Mouse (Mus musculus): ENCODE measurements at regions not wholly inside any gene's neighbourhood (a gene's known extent, or its start where the extent isn't known, plus 50 kb on each side); places are given as distances from the start of the nearest gene placed in this dataset.
"Not testable (repeated sequence)": the region's sequence is repeated elsewhere in the genome, so short reads cannot be mapped to it uniquely, and the experiment has no call there.

DNA sequence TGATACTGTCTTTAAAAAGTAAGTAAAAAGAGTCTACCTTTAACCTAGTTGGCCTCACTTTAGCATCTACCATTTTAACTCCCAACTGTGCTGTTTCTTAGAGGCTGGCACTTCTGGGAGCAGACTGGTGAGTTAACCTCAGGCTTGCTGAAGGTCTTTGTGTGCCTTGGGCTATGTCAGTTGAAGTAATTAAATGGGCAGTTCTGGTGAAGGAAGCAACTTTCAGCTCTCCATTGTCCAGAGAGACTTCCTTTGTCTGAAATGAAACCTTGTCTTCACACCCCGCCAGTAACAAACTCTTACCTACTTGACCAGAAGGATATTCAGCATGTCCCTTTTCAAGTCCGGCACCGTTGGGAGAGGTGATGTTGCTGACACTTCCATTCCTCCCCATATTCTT lies 55.5 kb downstream of the Zfp281 start:
- ATAC-seq (replicated peaks; ENCODE audit: poor library complexity, severe bottlenecking), result no peak

DNA sequence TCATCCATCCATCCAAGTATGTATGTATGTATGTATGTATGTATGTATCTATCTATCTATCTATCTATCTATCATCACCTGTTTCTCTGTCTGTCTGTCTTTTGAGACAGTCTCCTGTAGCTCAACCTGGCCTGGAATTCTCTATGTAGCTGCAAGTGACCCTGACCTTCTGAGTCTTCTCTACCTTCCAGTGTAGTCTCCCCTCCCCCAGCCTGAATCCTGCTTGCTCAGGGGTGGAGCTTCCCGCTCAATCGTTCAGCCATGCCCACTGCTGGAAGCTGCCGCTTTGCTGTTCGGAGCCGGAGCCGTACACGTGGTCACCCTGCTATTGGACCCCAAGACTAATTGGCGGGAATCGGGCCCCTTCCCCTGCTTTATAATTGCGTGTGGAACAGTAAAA lies 57.6 kb downstream of the Zfp281 start:
- not testable (repeated sequence) for ATAC-seq (replicated peaks; ENCODE audit: poor library complexity, severe bottlenecking)

GRCm38 (mm10) chr1:136683061-136683531 lies 58.4 kb downstream of the Zfp281 start:
- peak; percentile 27 for ATAC-seq (replicated peaks; ENCODE audit: poor library complexity, severe bottlenecking)

GRCm38 (mm10) chr1:136683561-136684131 lies 58.9 kb downstream of the Zfp281 start:
- ATAC-seq (replicated peaks; ENCODE audit: poor library complexity, severe bottlenecking), result peak; percentile 72

GRCm38 (mm10) chr1:136684481-136684880 lies 59.8 kb downstream of the Zfp281 start:
- ATAC-seq (replicated peaks; ENCODE audit: poor library complexity, severe bottlenecking), result no peak

DNA sequence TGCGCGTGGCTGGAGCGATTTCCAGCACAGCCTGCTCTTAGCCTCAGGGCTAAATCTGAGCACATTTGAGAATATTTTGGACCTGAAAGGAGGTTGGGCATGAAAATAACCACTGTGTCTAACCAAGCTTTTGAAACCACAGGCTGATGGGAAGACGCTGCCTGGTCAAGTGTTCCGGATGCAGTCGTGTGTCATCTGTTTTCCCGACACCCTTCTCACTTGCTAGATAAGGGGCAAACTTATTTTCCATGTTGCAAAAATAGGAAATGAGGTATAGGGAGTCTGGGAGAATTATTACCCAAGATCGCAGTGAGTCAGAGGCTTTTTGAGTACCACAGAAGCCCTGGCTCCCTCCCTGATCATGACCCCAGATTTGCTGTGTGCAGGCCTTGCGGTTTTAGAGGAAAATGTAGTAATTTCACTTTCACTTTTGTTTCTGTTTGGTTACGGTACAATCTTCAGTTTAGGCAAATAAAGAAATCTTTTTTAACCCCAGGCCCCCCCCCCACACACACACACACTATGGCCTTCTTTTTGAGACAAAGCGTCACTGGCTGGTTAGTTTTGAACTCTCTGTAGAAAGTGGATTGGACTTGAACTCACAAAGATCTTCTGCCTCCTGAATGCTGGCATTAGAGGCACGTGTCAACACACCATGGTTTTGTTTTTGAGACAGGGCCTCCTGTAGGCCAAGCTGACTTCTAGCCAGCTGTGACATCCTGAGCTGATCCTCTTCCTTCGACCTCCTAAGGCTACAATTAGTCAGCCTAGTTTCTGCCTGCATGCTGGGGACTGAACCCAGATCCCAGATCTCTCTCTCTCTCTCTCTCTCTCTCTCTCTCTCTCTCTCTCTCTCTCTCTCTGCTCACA lies 60.7 kb downstream of the Zfp281 start:
- peak; percentile 75 for ATAC-seq (replicated peaks; ENCODE audit: poor library complexity, severe bottlenecking)

- no peak for ATAC-seq (replicated peaks; ENCODE audit: poor library complexity, severe bottlenecking)
Measured at GRCm38 (mm10) chr1:136686467-136686866, 61.8 kb downstream of the Zfp281 start.

- no peak for ATAC-seq (replicated peaks; ENCODE audit: poor library complexity, severe bottlenecking)
Measured at GRCm38 (mm10) chr1:136690068-136690467, 65.4 kb downstream of the Zfp281 start.

DNA sequence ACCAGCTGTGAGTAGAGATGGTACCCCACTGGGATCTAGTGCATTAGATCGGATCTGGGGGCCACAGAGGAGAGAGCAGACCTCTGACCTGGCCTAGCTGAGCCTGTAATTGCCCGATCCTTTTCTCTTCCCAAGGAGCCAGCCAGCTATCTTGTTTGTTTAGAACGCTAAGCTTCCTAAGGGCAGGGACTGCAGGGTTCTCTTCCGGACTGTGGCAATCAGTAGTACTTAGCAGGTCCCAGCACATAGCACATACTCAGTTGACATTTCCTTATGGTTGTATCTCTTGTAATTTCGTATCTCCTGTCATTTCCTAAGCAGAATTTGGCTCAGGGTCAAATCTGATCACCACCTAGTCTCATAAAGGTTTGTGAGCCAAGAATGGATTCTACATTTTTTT lies 68.7 kb downstream of the Zfp281 start:
- no peak for ATAC-seq (replicated peaks; ENCODE audit: poor library complexity, severe bottlenecking)

- no peak; the same call in 1 of the 2 replicates for ATAC-seq (replicated peaks; ENCODE audit: poor library complexity, severe bottlenecking)
Measured at GRCm38 (mm10) chr1:136694983-136695382, 70.3 kb downstream of the Zfp281 start.

GRCm38 (mm10) chr1:136696077-136696641 lies 71.5 kb downstream of the Zfp281 start:
- ATAC-seq (replicated peaks; ENCODE audit: poor library complexity, severe bottlenecking), result no peak

DNA sequence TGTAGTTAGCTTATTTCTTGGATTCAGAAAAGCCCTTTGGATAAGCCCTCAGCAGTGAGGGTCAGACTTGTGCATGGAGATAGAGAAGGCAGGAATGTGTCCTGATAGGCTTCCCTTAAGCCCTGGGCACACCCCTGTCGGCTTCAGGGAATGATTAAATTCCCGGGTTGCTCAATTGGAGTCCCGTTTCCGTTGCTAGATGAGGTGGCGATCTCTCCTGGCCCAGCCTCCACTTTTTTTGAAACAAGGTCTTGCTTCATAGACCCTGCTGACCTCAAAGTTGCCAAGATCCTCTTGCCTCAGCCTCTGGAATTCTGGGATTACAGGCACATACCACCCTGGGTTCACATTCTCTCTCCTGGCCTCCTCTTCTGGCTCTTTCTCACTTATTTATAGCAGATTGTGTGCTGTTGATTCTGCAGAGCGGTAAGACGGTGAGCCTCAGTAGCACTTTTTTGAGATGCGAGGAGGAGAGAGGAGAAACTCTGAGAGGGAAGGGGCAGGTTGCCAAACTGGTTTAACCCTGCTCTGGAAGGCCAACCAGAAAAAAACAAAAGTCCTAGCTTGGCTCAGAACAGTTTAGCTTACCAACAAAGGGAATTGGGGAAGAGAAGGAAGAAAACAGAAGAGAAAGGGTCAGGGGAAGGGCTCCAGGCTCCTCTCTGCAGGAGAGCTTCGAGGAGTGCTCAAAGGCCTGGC lies 73.9 kb downstream of the Zfp281 start:
- ATAC-seq (replicated peaks; ENCODE audit: poor library complexity, severe bottlenecking), result no peak

DNA sequence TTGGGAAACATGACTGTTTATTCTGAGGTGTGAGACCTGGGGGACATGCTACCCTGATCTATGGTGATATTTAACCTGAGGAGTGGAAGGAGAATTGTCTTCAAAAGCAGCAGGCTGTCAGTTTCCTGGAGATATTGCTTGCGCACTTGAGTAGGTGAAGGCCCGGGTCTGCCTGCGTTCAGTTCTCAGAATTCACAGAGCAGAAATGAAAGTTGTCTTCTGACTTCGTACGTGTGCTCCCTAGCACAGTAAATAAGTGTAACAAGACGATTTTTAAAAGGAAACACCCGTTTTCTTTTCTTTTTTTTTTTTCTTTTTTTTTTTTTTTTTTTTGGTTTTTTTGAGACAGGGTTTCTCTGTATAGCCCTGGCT lies 74.4 kb downstream of the Zfp281 start:
- no peak for ATAC-seq (replicated peaks; ENCODE audit: poor library complexity, severe bottlenecking)

DNA sequence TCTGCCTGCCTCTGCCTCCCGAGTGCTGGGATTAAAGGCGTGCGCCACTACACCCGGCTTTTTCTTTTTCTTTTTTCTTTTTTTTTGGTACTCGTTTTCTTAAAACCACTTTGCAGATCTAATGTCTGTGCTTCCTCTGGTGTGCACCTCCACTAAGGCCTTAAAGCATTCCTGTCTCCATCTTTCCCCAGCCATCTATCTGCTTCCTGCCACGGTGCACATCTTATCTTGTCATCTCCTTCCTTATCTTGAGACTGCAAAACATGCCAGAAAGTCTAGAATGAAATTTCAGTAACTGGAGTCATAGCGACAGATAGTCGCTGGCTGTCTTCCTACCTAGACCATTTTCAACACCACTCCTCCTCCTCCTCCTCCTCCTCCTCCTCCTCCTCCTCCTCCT lies 74.9 kb downstream of the Zfp281 start:
- ATAC-seq (replicated peaks; ENCODE audit: poor library complexity, severe bottlenecking), result no peak

- ATAC-seq (replicated peaks; ENCODE audit: poor library complexity, severe bottlenecking), result no peak
Measured at GRCm38 (mm10) chr1:136704139-136704538, 79.4 kb downstream of the Zfp281 start.

DNA sequence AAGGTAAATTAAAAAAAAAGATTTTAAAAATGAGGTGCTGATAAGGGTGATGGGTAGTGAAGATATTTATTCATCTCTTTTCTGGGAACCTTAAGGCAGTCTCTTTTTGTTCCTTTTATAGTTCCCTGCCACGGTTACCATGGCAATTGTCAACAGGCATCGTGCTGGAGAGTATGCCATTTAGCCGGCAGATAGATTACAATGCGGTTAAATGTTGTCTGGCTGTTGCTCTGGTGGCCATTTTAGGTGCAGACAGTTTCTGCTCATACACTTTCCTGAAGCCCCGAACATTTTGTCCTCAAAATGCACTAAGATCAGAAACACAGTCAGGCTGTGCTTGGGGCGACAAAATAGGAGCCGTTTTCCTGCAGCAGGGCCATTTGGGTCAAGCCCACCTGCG lies 81.8 kb downstream of the Zfp281 start:
- ATAC-seq (replicated peaks; ENCODE audit: poor library complexity, severe bottlenecking), result no peak

GRCm38 (mm10) chr1:136707394-136707793 lies 82.7 kb downstream of the Zfp281 start:
- ATAC-seq (replicated peaks; ENCODE audit: poor library complexity, severe bottlenecking), result peak; percentile 97

- ATAC-seq (replicated peaks; ENCODE audit: poor library complexity, severe bottlenecking), result no peak
Measured at GRCm38 (mm10) chr1:136707866-136708265, 83.2 kb downstream of the Zfp281 start.

DNA sequence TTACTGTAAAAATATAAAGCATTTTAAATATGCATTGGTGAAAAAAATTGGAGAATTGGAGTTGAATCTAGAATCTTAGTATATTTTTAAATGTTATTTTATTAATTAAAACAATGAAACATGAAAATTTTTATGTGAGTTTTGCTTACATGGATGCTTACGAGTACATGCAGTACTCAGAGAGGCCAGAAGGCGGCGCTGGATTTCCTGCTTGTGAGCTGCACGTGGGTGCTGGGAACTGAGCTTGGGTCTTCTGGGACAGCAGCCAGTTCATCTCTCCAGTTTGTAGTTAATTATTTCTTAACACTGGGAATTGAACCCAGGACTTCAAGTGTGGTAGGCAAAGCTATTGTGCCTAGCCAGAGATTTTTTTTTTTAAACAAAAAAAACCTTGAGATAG lies 85.5 kb downstream of the Zfp281 start:
- ATAC-seq (replicated peaks; ENCODE audit: poor library complexity, severe bottlenecking), result no peak

GRCm38 (mm10) chr1:136711243-136711642 lies 86.5 kb downstream of the Zfp281 start:
- no peak for ATAC-seq (replicated peaks; ENCODE audit: poor library complexity, severe bottlenecking)

DNA sequence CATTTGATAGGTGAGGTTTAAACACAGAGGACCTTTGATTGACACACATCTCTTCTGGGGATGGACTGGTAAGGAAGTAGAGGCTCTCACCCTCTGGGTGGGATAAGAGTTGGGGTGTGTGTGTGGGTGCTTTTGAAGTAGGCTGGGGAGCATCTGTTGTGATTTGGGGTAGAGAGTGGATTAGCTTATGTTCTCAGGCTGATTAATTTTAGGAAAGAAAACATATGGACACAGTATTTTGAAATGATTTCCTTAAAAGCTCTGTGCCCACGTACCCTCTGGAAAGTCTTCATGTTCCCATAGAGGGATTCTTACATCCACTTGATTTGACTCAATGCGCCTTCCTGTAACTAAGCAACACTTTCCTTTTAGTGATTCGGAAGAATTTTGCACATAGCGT lies 89.4 kb downstream of the Zfp281 start:
- no peak for ATAC-seq (replicated peaks; ENCODE audit: poor library complexity, severe bottlenecking)
